Mouse (Mus musculus) heart, adult 2 months (tissue): ENCODE measurements around the gene Psmd5.

Source experiments
- CTCF ChIP-seq: fragments of 200-600 bp; IDR thresholded peaks from 2 replicates; pipeline ENCODE4 v1.8.1; 2022; ENCODE audit warnings: antibody characterized with exemption, mild to moderate bottlenecking, moderate library complexity
- EP300 ChIP-seq: fragments of 200-500 bp; IDR thresholded peaks from 2 replicates; pipeline ENCODE4 v1.6.1; 2011; ENCODE audit warnings: low read depth, low read length, control low read depth; ENCODE audit not compliant: insufficient read depth
- POLR2A ChIP-seq: fragments of 200-500 bp; IDR thresholded peaks from 2 replicates; pipeline ENCODE4 v1.6.1; 2011; ENCODE audit warnings: mild to moderate bottlenecking, low read depth, low read length, control low read depth; ENCODE audit not compliant: insufficient read depth

DNA sequence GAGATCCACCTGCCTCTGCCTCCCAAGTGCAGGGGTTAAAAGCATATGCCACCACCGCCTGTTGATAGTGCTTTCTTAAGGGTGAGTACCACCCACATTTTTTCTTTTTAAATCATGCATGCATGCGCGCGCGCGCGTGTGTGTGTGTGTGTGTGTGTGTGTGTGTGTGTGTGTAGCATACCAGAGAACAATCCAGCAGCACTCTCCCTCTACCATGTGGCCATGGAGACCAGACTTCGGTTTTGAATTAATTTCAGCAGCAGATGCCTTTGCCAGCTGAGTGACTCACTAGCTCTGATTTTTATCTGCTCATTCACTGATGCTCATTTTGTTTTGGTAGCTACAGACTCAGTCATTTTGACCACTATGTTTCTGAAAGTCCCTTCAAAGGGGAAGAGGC lies 33.1 kb downstream of the Psmd5 start:
- TF ChIP-seq CTCF: no peak
- no peak for TF ChIP-seq EP300
- no peak for TF ChIP-seq POLR2A
